Mouse (Mus musculus): Measurements from ENCODE around the gene Krtap4-16. TPM values are rescaled to one million over a fixed set of nuclear protein-coding genes. Genes with fewer than 3 reads are reported as not detected.

Gene Krtap4-16
- polyA plus RNA-seq (2012): not detected in 2 replicates

DNA sequence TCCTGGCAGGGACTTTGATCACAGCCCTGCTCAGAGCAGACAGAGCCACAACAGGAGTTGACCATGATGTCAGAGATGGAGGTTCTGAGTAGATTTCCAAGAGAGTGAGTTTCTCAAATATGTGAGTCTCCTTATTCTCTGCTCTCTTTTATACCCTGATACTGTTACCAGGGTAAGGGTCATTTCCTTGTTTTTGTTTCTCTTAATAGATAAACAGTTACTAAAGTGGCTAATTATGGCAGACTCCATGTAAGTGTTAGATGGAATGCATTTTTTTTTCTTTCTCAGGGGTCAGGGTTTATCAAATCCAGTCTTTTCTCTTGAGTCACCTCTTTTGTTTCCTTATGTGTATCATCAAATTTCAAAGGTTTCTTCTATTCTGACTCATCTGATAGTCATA lies at the start of gene Krtap4-16:
TSS of gene Krtap4-16 (minus strand) at position 101 of the 400 bp plus-strand sequence.

DNA sequence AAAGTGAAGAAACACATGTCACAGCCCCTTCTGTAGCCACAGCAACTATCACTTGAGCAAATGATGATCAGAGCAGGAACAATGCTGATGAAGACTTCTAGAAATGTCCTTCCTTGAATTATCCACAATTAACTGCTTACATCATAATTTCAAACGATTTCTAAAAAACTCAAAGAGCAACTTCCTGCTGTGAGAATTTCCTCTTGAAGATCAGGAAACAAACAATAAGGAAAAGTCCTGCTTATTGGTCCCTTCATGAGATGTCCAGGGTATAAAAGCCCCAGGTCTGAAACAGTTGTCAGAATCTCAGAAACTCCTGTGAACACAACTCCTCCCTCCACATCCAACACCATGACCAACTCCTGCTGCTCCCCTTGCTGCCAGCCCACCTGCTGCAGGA lies 27.5 kb upstream of the Krtap4-16 start, which contains the start of gene Gm11567:
TSS of gene Gm11567 (plus strand) at position 301 of the 400 bp plus-strand sequence.

DNA sequence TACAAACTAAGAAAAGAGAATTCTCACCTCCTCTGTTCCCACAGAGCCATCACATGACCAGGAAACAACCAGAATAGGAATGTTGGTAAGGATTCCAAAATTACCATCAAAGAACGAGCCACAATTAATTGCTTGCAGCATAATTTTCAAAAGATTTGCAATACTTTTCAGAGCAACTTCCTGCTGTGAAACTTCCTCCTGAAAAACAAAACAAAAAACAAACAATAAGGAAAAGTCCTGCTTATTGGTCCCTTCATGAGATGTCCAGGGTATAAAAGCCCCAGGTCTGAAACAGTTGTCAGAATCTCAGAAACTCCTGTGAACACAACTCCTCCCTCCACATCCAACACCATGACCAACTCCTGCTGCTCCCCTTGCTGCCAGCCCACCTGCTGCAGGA lies 21.7 kb upstream of the Krtap4-16 start, which contains the start of gene Krtap9-1:
TSS of gene Krtap9-1 (plus strand) at position 301 of the 400 bp plus-strand sequence.

DNA sequence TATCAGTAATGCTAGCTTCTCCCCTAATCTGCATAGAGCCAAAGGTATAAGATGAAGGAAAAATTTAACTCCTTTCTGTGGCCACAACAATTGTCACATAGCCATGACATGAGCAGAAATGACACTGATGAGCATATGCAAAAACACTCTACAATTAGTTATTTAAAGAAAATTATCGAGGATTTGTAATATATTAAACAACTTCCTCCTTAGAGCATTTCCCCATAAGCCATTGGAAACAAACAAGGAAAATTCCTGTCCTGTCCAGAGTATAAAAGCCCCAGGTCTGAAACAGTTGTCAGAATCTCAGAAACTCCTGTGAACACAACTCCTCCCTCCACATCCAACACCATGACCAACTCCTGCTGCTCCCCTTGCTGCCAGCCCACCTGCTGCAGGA lies 12.8 kb upstream of the Krtap4-16 start, which contains the start of gene Gm11559:
TSS of gene Gm11559 (plus strand) at position 301 of the 400 bp plus-strand sequence.

DNA sequence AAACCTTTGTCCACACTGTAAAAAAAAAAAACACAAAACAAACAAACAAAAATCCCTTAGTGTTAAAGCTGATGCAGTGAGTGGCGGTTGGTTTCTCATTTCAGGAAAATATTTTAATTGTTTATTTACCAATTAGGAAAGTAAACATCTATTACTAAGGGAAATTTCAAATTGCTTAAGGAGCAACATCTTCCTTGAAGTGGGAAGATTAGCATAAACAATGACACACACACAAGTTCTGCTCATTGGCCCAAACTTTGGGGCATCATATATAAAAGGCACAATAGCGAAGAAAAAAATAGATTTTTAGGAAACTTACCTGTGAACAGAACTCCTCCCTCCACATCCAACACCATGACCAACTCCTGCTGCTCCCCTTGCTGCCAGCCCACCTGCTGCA lies 6.2 kb upstream of the Krtap4-16 start, which contains the start of gene Gm11568:
TSS of gene Gm11568 (plus strand) at position 301 of the 400 bp plus-strand sequence.

DNA sequence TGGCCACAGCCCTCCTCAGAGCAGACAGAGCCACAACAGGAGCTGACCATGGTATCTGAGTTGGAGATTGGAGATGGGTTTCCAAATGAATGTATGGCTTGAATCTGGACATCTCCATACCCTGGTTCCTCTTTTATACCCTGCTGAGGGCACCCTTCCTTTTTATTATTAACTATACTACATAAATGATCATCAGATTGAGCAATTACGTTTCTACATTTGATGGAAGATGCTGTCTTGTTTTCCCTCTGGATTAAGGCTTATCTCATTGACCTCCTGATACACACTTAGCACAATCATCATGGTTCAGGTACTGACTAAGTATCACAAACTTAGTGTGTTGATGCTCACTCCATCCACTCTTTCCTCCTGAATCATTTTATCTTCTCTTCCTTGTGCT lies 13.4 kb downstream of the Krtap4-16 start, which contains the start of gene 2300003K06Rik:
TSS of gene 2300003K06Rik (minus strand) at position 101 of the 400 bp plus-strand sequence.

GRCm38 (mm10) chr11:99815566-99815965 lies 35.8 kb downstream of the Krtap4-16 start, which contains the start of gene Gm11564:
Gm11564 (minus strand) TSS chr11:99815666.

GRCm38 (mm10) chr11:99809792-99810191 lies 41.6 kb downstream of the Krtap4-16 start, which contains the start of gene Krtap4-13:
Krtap4-13 (minus strand) TSS chr11:99809892.

DNA sequence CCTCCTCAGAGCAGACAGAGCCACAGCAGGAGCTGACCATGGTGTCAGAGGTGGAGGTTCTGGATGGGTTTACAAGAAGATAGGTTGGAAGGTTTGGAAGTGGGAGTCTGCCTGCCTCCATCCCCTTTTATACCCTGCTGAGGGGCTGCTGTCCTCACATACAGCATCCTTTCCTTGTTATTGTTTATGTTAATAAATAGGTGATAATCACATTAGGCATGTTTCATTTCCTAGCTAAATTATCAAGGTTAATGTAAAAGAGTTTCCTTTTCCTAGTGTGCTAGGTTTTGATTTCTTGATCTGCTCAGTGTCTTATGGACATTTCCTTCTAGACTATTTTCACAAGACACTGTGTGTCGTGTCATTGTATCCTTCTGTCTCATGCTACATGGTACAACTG lies 47.1 kb downstream of the Krtap4-16 start, which contains the start of gene Gm11554:
TSS of gene Gm11554 (minus strand) at position 101 of the 400 bp plus-strand sequence.

Other genes with a start within 250 kb of the Krtap4-16 start
- not detected in 2 replicates for gene Gm11938, start 248.3 kb downstream of the Krtap4-16 start, polyA plus RNA-seq (2012)
- gene Gm11937, start 241.4 kb downstream of the Krtap4-16 start, polyA plus RNA-seq (2012): not detected in 2 replicates
- gene Krtap2-4, start 236.8 kb downstream of the Krtap4-16 start, polyA plus RNA-seq (2012): not detected in 2 replicates
- gene Gm11562, start 231.2 kb downstream of the Krtap4-16 start, polyA plus RNA-seq (2012): not detected in 2 replicates
- gene Krtap4-1, start 223.4 kb downstream of the Krtap4-16 start, polyA plus RNA-seq (2012): 0.11 TPM in 1 of 2 replicates, not detected in the other
- gene Krtap4-2, start 216.5 kb downstream of the Krtap4-16 start, polyA plus RNA-seq (2012): not detected in 2 replicates
- gene Krtap4-7, start 207.5 kb downstream of the Krtap4-16 start, polyA plus RNA-seq (2012): not detected in 2 replicates
- gene Gm11555, start 201.4 kb downstream of the Krtap4-16 start, polyA plus RNA-seq (2012): not detected in 2 replicates
- not detected in 2 replicates for gene Gm11563, start 192.6 kb downstream of the Krtap4-16 start, polyA plus RNA-seq (2012)
- gene Krtap4-6, start 185.6 kb downstream of the Krtap4-16 start, polyA plus RNA-seq (2012): 0.08 TPM in 1 of 2 replicates, not detected in the other
- not detected in 2 replicates for gene Gm14190, start 160.9 kb downstream of the Krtap4-16 start, polyA plus RNA-seq (2012)
- not detected in 2 replicates for gene Gm14180, start 117.3 kb downstream of the Krtap4-16 start, polyA plus RNA-seq (2012)
- gene Gm11595, start 78.7 kb downstream of the Krtap4-16 start, polyA plus RNA-seq (2012): not detected in 2 replicates
- not detected in 2 replicates for gene Krtap4-8, start 70.9 kb downstream of the Krtap4-16 start, polyA plus RNA-seq (2012)
- gene Krtap4-9, start 66.4 kb downstream of the Krtap4-16 start, polyA plus RNA-seq (2012): not detected in 2 replicates
- not detected in 2 replicates for gene Gm11596, start 58.1 kb downstream of the Krtap4-16 start, polyA plus RNA-seq (2012)
- gene Gm11569, start 52.7 kb downstream of the Krtap4-16 start, polyA plus RNA-seq (2012): not detected in 2 replicates
- gene Gm11554, start 47.2 kb downstream of the Krtap4-16 start, polyA plus RNA-seq (2012): not detected in 2 replicates
- gene Krtap4-13, start 41.7 kb downstream of the Krtap4-16 start, polyA plus RNA-seq (2012): not detected in 2 replicates
- gene Gm11564, start 35.9 kb downstream of the Krtap4-16 start, polyA plus RNA-seq (2012): not detected in 2 replicates
- gene 2300003K06Rik, start 13.5 kb downstream of the Krtap4-16 start, polyA plus RNA-seq (2012): not detected in 2 replicates
- not detected in 2 replicates for gene Gm11568, start 6.3 kb upstream of the Krtap4-16 start, polyA plus RNA-seq (2012)
- not detected in 2 replicates for gene Gm11559, start 12.9 kb upstream of the Krtap4-16 start, polyA plus RNA-seq (2012)
- gene Krtap9-1, start 21.8 kb upstream of the Krtap4-16 start, polyA plus RNA-seq (2012): not detected in 2 replicates
- not detected in 2 replicates for gene Gm11567, start 27.6 kb upstream of the Krtap4-16 start, polyA plus RNA-seq (2012)
- gene Krtap31-1, start 56.3 kb upstream of the Krtap4-16 start, polyA plus RNA-seq (2012): not detected in 2 replicates
- not detected in 2 replicates for gene Gm11565, start 63.1 kb upstream of the Krtap4-16 start, polyA plus RNA-seq (2012)
- not detected in 2 replicates for gene Krtap31-2, start 84.7 kb upstream of the Krtap4-16 start, polyA plus RNA-seq (2012)
- not detected in 2 replicates for gene Krtap9-5, start 96.9 kb upstream of the Krtap4-16 start, polyA plus RNA-seq (2012)
- gene Krtap29-1, start 127.4 kb upstream of the Krtap4-16 start, polyA plus RNA-seq (2012): not detected in 2 replicates
- not detected in 2 replicates for gene Krtap16-1, start 135.0 kb upstream of the Krtap4-16 start, polyA plus RNA-seq (2012)
- not detected in 2 replicates for gene Krtap17-1, start 142.4 kb upstream of the Krtap4-16 start, polyA plus RNA-seq (2012)
- not detected in 2 replicates for gene Krt33a, start 164.6 kb upstream of the Krtap4-16 start, polyA plus RNA-seq (2012)
- gene Krt33b, start 178.3 kb upstream of the Krtap4-16 start, polyA plus RNA-seq (2012): not detected in 2 replicates
- gene Krt34, start 189.9 kb upstream of the Krtap4-16 start, polyA plus RNA-seq (2012): not detected in 2 replicates
- gene Krt31, start 198.9 kb upstream of the Krtap4-16 start, polyA plus RNA-seq (2012): not detected in 2 replicates
- not detected in 2 replicates for gene Krt32, start 236.6 kb upstream of the Krtap4-16 start, polyA plus RNA-seq (2012)
- not detected in 2 replicates for gene Krt35, start 244.6 kb upstream of the Krtap4-16 start, polyA plus RNA-seq (2012)

Measured in megakaryocyte-erythroid progenitor cell, adult 5 weeks (primary cell).